Mouse (Mus musculus): ENCODE data around the gene Inpp5b. TPM values are rescaled to one million over a fixed set of nuclear protein-coding genes. Genes with fewer than 3 reads are reported as not detected.
"Not testable (repeated sequence)": the region's sequence is repeated elsewhere in the genome, so short reads cannot be mapped to it uniquely, and the experiment has no call there.

Inpp5b gene
- total RNA-seq (2021): 10 to 100 TPM; 10.1 to 10.4 TPM

DNA sequence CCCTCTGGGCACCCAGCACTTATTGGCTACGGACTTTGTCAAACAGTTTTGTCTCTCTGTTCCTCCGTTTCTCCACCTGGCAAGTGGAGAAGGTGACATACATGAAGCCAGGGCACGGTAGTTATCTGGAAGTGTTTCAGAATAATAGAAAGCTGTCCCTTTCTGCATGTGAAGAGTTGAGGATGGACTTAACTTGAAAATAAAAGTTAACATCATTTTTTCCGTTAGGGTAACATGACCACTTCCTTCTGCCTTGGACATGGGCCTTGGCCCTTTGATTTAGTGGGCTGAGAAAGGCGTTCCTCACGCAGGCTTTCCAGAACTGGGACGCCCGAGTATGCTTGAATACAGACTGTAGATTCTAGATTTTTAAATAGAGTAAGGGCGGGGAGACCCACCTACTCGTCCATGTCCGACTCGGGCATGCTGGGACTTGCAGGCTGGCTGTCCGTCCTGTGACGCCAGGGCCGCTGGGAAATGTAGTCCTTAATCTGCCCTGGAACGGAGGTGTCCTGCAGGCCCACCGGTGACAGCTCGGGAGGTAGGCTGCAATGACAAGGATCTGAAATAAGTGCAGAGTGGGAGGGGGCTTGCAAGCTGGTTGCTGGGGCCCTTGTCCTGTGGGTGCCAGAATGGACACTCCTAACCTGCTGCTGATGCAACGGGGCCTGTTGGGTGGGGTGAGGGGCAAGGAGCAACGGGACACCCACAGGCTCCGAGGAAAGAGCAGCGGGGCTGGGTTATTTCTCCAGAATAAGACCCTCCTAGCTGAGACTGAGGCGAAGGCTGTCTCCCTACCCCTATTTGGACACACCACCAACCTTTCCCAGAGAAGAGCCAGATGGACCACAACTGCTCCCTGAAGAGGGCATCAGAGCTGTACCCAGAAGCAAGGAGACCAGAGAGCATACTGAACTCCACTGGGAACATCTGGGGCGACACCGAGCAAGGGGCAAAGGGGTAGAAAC is at the start of gene Inpp5b:
TSS of gene Inpp5b (plus strand) at position 475 of the 968 bp plus-strand sequence.
- intact Hi-C loops (cut with DNase I): no loop called here
- peak; percentile 69 for DNase-seq (ENCODE audit: low spot score)

GRCm38 (mm10) chr4:124692416-124692861 is 49.2 kb upstream of the Inpp5b start:
- DNase-seq (ENCODE audit: low spot score): no peak
- intact Hi-C loops (cut with DNase I): no loop called here

DNA sequence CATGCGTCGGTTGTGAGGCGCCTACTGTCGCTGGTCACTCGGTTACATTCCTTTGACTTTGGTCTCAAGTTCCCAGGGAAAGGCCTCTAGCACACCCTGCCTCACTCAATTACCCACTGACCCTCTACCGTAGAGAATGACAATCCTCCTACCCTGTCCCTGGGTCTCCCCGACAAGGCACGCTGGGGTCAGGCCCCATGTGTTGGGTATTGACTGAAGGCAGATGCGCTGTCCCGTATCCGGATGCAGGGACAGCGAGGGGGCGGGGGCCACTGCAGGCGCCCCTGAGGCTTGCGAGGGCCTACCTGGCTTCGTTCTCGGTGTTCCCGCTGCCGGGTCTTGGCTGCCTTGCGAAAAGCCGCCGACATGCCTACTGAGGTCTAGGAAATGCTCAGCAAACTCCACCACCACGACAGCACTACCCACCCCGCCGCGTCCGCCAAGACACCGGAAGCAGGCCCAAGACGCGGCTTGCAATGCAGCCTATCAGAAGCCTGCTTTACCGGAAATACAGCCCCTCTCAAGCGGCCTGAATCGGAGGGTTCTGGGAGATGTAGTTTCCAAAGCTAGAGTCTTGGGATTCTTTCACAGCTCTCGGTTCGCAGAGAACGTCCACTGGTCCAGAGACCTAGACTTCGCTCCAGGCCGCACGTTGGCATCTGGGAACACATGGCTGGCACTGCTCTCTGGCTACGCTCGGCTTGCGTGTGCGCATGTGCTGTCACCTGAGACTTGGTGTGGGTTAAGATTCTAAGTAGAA is 48.3 kb upstream of the Inpp5b start, which contains the start of gene Utp11:
TSS of gene Utp11 (minus strand) at position 466 of the 760 bp plus-strand sequence.
- intact Hi-C loops (cut with DNase I): no loop called here
- DNase-seq (ENCODE audit: low spot score): peak; percentile 77

DNA sequence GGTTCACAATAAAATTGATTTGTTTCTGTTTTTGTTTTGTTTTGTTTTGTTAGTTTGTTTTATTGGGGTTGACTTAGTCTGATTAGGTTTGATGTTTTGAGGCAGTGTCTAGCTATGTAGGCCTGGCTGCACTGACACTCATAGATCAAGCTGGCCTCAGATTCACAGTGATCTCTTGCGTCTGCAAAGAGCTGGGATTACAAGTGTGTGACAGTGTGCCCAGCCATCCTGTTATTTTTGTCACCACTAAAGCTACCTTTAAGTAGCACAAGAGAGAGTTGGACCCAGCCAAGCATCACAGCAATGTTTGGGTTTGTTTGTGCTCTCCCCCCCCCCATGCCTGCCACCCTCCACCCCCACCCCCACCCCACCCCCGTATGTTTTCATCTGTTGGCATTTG is 47.1 kb upstream of the Inpp5b start:
- DNase-seq (ENCODE audit: low spot score): no peak
- intact Hi-C loops (cut with DNase I): no loop called here

GRCm38 (mm10) chr4:124695786-124696516 is 45.7 kb upstream of the Inpp5b start:
- DNase-seq (ENCODE audit: low spot score): no peak
- intact Hi-C loops (cut with DNase I): no loop called here

DNA sequence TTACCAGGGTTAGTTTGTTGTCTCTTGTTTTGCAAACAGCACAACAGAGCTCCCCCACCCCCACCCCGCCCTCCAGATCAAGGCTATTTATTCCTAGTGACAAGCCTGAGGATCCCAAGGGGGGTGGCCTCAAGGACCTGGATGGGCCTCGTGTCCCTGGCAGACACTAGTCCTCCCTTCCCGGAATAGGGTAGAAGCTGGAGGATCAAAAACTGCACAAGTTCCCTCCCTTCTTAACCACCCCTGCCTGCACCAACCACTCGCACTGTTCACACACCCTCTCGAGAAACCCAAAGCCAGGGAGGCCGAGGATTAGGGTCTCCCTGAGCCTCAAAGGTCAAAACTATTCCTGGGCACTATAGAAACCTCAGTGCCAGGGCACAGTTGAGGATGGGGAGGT is 41.9 kb upstream of the Inpp5b start:
- intact Hi-C loops (cut with DNase I): no loop called here

DNA sequence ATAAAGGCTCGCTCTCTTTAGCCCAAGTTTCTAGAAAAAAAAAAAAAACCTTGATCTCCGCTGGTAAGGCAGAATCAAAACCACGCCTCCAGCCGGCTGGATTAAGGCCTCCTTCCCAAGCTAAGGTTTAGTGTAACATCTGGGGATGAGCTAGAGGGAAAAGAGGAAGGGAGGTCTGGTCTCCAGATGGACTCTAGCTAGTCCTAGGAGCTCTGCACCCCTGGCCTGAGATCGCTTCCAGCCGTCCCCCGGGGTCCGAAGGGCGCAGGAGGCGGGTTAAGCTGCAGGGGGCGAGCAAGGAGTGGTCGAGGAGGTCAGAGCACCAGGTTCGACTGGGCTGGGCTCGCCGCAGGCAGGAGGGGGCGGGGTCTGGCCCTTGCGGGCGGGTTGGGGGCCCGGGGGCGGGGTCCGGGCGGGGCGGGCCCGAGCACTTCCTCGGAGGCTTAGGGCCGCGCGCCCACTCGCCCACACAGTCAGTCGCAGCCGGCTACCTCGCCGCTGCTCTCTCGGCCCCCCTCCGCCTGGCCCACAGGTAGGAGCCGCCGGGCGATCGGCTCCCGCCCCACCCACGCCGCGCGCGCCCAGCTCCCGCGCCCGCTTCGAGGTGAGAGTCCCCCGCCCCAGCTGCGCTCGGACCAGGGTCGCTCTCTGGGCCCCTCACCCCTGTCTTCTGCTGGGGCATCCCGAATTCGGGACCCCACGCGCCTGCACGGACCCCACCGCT is 41.2 kb upstream of the Inpp5b start, which contains the start of gene Fhl3:
TSS of gene Fhl3 (plus strand) at position 454 of the 724 bp plus-strand sequence.
- DNase-seq (ENCODE audit: low spot score): no peak
- intact Hi-C loops (cut with DNase I): no loop called here

More for the DNA sequence above, 41.9 kb upstream of the Inpp5b start:
- no peak for DNase-seq (ENCODE audit: low spot score)

DNA sequence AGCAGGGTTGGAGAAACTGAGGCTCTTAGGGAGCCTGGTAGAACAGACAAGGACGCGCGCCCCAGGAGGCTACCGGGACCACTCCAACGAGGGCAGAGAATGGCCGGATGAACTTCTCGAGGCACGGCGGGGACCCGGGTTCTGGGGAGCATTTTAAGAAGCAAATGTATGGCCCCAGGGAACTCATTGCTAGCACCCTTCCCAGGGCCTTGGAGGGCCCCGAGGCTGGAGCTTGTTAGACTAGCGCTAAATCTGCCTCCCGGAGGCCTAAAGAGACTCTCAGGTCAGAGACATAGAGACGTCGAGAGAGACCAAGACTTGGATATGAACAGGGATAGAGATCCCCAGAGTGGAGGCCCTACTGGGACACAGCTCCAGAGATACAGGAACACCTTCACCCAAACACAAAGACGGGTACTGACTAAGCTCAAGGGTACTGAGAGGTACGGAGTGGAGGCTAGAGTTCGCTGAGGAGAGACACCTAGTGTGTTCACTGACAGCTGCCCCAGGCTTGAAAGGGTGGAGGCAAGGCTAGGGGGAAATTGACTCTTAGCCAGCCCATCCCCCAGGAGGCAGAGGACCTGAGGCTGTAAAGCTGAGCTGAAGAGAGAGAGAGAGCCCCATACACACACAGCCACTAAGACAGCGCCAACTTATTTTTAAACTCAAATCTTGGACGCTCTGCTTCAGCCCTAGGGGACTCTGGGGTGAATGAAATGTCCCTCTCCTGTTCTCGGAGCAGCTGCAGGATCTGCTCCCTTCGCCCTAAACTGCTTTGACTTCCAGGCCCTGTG is 40.4 kb upstream of the Inpp5b start:
- intact Hi-C loops (cut with DNase I): no loop called here
- no peak for DNase-seq (ENCODE audit: low spot score)

DNA sequence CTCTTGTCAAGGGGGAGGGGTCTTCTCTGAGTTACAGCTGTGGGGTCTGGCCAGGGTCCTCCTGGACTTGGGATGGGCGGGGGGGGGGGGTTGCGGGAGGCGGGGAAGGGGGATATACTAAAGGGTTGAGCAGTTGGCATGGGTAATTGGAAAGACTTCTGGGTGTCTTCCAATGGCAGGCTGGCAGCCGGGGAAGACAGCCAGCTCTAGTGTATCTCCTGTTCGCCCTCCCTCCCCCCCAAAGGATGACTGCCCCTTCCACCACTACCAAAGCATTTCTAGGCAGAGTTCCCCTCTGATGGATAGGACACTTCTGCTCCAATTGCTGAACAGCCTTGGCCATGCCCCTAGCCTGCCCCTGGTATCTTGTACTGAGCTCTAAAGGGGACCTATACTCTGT is 39.7 kb upstream of the Inpp5b start:
- no peak for DNase-seq (ENCODE audit: low spot score)
- intact Hi-C loops (cut with DNase I): no loop called here

DNA sequence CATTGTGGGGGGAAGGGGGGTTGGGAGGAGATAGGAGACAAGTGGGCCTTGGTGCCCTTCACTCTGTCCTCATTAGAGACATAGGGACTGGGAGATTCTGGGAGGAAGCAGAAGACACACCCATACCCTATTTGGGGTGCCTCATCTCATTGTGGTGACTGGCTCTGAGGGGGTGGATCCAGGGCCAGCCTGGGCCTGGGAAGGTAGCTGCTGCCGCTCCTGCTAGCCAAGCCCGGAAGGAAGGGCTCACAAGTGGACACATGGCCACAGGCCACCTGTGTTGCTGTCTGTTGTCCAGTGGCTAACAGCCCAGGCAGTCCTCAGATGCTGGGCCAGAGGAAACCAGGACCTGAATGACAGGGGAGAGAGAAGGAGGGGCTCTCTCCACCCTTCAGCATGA is 38.2 kb upstream of the Inpp5b start:
- peak; percentile 6 for DNase-seq (ENCODE audit: low spot score)
- intact Hi-C loops (cut with DNase I): no loop called here

DNA sequence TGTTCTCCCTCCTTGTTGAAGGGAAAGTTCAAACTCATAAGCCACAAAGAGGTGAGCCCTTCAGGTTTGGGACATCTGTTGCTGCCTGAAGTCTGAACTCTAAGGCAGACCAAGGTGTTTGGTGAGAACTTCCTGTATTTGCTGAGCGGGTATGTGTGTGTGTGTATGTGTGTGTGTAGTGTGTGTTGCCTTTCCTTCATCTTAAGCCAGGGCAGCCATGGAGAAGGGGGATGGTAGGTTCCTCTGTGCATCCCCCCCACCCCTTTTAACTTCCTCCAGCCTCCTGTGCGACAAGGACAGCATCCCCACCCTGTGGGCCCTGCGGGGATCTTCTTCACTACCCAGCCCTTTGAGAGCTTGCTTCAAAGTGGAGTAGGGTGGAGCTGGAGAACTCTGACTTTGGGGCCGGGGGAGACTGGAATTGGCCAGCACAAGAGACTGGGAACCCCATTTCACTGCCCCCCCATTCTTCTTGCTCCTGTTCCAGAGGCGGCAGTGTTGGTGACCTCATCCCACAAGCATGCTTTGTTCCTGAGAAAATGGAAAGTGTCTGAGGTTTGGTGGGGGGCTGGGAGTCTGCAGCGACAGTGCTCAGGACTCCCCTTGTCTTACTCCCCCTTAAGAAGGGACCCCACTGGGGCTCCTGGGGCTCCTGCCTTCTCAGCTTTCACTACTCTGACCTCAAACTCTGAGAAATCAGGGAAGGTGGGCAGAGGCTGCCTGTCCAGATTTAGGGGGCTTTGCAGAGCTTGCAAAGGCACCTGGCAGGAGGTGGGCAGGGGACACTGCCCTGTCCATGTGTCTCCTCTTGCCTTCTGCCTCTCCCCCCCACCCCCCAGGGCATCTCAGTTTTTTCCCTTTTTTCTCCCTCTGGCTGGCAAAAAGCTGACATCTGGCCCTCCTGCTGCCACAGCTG is 37.5 kb upstream of the Inpp5b start:
- no peak for DNase-seq (ENCODE audit: low spot score)
- intact Hi-C loops (cut with DNase I): no loop called here

DNA sequence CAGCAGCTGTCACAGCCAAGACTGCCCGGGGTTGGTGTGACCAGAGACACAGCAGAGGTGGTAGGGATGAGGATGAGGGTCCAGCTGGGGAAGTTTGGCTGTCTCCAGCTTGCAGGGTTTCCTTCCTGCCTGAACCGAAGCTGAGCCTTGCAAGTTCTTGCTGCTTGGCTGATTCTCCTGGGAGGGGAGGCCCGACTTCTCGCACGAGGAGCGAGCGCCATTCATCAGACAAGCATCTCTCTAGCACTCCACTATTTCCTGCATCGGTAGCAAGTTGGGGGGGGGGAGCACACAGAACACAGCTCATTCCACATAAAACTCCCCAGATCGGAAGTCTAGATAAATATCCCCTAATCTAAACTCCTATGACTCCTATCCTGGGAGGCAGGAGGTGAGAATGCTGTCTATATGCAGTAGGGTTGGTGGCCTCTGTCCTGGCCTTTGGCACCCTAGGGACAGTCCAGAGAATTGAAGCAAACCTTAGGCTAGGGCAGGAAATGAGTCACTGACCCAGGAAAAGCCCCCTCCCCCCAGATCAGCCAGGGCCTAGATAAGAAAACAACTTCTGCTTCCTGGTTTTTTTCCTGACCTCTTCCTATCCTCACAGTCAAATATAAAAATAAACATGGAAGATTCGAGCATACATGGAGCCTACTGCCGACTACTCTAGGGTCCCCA is 36.7 kb upstream of the Inpp5b start:
- DNase-seq (ENCODE audit: low spot score): peak; percentile 27
- intact Hi-C loops (cut with DNase I): no loop called here

DNA sequence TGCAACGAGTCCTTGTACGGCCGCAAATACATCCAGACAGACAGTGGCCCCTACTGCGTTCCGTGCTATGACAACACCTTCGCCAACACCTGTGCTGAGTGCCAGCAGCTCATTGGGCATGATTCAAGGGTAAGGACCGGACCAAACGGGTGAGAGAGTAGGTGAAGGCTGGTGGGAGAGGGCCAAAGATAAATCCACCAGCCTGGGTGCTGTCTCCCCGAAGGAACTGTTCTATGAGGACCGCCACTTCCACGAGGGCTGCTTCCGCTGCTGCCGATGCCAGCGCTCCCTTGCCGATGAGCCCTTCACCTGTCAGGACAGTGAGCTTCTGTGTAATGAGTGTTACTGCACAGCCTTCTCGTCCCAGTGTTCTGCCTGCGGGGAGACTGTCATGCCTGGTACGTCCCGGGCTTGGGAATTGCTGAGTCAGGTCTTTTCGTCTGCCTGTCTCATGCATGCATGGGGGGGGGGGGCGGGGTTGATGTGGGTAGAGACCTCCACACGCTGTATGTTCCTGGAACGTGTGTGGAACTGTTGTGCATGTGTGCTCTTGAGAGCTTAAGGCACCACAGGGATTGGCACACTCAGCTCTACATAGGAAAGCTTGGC is 35.9 kb upstream of the Inpp5b start:
- no peak for DNase-seq (ENCODE audit: low spot score)
- intact Hi-C loops (cut with DNase I): no loop called here

- intact Hi-C loops (cut with DNase I); DNase-seq (ENCODE audit: low spot score): not testable (repeated sequence)
Observed at GRCm38 (mm10) chr4:124707381-124708199, 34.1 kb upstream of the Inpp5b start.

DNA sequence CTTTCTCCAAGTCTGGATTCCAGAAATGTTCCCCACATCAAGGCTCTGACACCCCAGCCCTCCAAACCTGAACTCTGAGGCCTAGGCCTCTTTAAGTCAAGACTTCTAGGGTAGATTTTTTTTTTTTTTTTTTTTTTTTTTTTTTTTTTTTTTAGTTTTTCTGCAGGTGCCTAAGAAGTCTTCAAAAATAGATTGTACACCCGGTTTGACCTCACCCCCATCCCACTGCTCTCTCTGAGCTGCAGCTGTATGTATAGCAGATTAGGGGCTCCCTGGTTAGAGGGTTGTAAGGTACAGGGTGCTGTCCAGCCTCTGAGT is 33.5 kb upstream of the Inpp5b start:
- intact Hi-C loops (cut with DNase I); DNase-seq (ENCODE audit: low spot score): not testable (repeated sequence)
